Mouse (Mus musculus) CD8-positive naive resting alpha-beta T cell, adult 2 months (primary cell): ENCODE measurements at regions not wholly inside any gene's neighbourhood (a gene's known extent, or its start where the extent isn't known, plus 50 kb on each side); places are given as distances from the start of the nearest gene placed in this dataset.

Experiments used
- DNase-seq, 2 experiments: peaks; one replicate each; pipeline ENCODE4 v3.0.0; 2022; ENCODE audit warnings: low read depth in 2 of 2, low spot score in 2 of 2

- no peak for DNase-seq
Observed at GRCm38 (mm10) chr10:8023741-8024140, 67.7 kb upstream of the Tab2 start.

GRCm38 (mm10) chr10:8021971-8022370, 65.9 kb upstream of the Tab2 start:
- no peak for DNase-seq

- DNase-seq, result no peak
Observed at GRCm38 (mm10) chr10:8020916-8021705, 65.1 kb upstream of the Tab2 start.

GRCm38 (mm10) chr10:8020113-8020512, 64.1 kb upstream of the Tab2 start:
- DNase-seq, result no peak

DNA sequence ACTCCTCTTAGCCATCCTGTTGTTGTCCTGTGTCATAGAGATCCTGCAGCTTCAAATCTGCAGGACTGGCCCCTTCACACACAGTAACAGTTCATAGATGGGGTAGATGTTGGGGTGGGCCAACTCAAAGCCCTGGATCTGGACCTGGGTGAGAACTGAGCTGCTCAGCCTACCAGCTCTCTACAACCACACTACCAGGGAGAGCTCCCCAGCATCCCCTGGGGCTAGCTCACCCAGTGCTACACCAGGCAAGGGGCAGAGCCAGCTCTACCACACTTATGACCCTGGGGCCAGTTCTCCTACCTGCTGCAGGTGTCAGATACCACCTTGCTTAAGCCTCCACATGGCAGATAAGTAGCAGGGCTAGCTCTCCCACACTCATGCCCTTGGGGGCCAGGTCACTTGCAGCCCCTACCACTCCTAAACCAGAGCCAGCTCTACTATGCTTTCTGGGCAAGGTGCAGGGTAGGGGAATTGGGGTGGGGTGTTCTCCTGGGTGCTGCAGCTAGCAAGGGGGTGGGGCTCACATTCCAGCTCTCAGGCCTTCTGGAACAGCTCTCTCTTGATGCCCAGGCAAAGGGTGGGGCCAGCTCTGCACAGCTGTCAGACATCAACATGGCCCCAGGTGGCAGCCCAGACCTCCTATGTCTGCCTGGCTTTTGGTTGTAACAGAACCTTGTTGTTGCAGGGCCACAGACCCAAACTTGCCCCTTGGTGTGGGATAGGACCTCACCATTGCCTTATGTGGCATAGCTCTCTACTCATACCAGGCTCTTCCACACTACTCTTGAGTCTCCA, 62.4 kb upstream of the Tab2 start:
- no peak for DNase-seq

DNA sequence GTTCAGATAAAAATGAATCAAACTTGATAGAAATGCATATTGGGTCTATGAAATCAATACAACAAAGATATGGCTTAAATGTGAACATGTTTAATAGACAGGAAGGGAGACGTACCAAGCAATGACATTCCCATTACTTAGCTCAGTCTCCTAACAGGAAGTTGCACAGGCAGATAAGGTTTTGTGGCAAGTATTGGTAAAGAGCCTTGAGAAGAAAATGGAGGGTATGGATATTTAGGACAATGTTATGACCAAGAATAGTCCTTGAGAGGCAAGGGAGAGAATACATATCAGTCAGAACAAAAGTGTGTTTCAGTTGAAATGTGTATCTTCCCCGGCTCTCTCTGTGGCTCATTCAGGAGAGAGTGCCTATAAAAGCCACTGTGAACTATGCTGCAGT, 60.7 kb upstream of the Tab2 start:
- DNase-seq, result no peak

DNA sequence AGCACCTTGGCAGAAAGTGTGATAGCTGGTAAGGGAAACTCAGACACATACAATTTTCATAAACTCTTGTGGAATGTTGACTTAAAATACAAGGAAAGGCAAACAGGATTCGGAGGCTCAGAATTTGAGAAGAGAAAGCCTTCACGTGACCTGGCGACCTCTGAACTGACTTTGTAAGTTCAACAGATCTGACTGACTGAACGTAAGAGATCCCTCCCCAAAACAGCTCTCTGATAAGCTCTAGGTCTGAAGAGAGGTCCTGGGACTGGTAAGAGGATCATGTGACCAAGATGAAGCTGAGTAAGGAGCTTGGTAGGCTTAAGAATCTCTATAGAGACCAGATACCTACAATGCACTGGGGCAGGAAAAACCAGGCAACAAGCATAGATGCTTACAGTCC, 55.7 kb upstream of the Tab2 start:
- no peak for DNase-seq

DNA sequence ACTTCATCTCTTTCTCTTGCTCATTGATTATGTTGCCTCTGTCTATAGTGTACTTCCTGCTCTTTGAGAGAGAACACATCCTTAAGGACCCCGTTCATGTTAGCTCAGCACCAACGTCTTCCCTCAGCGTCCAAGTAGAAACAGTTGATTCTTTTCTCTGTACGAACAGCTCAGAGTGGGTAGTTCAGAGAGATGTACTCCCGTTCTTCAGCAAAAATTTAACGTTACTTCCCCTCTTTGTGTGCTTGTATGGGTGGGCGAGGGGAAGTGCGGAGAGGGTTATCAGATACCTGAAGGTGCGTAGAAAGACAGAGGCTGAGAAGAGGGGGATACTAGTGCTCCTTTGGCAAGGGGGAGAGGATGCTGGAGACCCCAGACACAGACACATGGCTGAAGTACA, 55.1 kb upstream of the Tab2 start:
- no peak for DNase-seq

- DNase-seq, result no peak
Observed at GRCm38 (mm10) chr10:8009855-8010254, 53.8 kb upstream of the Tab2 start.

DNA sequence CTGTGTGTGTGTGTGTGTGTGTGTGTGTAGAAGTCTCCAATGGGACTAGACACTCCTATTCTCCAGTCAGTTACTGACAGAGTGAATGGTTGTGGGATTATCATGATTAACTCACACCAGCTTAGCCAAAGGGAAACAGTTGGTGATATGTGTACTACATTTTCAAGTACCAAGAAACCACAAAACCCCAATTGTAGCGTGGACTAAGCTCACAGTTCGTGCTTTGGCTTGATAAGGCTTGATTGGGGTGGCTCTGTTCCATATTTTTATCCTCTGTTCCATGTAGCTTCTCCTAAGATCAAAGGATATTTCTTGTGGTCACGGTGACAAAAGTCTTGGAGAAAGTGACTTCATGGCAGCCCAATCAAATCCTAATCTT, 51.9 kb upstream of the Tab2 start:
- no peak for DNase-seq

DNA sequence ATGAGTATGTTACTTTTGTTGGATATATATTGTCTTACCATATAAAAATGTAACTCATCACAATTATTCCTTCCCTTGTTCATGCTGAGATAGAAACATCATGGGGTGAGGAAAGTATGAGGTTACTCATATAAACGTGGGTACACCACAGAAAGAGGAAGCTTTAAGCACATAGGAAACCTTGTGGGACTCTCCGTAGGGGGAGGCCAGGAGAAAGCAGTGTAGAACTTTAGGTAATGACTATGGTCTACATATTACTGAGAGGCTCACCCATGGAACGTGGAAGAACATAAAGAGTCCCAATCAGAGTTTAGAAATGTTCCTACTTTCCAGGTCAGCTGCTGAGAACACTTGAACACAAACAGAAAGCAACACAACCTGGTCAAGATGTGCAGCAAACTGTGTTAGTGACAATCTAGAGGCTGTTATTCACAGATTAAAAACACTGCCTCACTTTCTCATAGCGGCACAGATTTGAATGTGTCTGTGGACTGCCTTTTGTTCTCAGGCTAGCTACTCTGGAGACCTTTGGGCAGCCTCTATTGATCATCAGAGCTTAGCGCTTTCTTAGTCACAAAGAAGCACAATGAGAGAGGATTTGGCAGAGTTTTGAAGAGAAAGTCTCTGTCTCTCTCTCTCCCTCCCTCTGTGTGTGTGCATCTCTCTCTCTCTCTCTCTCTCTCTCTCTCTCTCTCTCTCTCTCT, 51.4 kb upstream of the Tab2 start:
- DNase-seq, result no peak
